8 mouse cellular contexts compared by ENCODE assay signal in genomic region chr12:4769333-4769723, GRCm38 (mm10). TPM values are rescaled to one million over a fixed set of nuclear protein-coding genes. Genes with fewer than 3 reads are reported as not detected.
DNase-seq lines count a peak whose midpoint lies in the region; ATAC-seq lines count a peak whose summit lies in the region.

No protein-coding gene starts in this region.

- no peaks in the 10 kb centered on the region for H3K36me3 ChIP-seq in heart, embryonic 13.5 days
- no peaks in the 10 kb centered on the region for H3K36me3 ChIP-seq in hindbrain, embryonic 11.5 days (ENCODE audit: control insufficient read depth, insufficient read depth, low read length)
- H3K36me3 ChIP-seq in megakaryocyte, embryonic 14.5 days (replicated peaks; ENCODE audit: low read length), result peaks cover 4% of the 10 kb centered on the region

- no peaks in the 10 kb centered on the region for H3K27me3 ChIP-seq in heart, embryonic 13.5 days (replicated peaks)
- H3K27me3 ChIP-seq in hindbrain, embryonic 11.5 days (ENCODE audit: control insufficient read depth, insufficient read depth, low read length), result no peaks in the 10 kb centered on the region
- H3K27me3 ChIP-seq in megakaryocyte, embryonic 14.5 days (replicated peaks), result no peaks in the 10 kb centered on the region

- H3K4me1 ChIP-seq in heart, embryonic 13.5 days, result peaks cover 5% of the 10 kb centered on the region
- no peaks in the 10 kb centered on the region for H3K4me1 ChIP-seq in hindbrain, embryonic 11.5 days (replicated peaks; ENCODE audit: control insufficient read depth, insufficient read depth, low read length)
- H3K4me1 ChIP-seq in megakaryocyte, embryonic 14.5 days, result peaks cover 27% of the 10 kb centered on the region

- intact Hi-C loops in heart, postnatal 25 days (cut with DNase I), result loop anchor here (5.0 kb wide), 2 partner anchors 148 to 197 kb away; partner anchors contain the start of gene Atad2b

- no peak for DNase-seq in heart, postnatal 25 days (ENCODE audit: low spot score)
- no peak for DNase-seq in hindbrain, embryonic 11.5 days (ENCODE audit: low spot score)
- no peak for DNase-seq in right cerebral cortex, postnatal 14 days
- no peak for DNase-seq in left cerebral cortex, adult 9 months (ENCODE audit: low spot score in 2 of 2)
- no peak for DNase-seq in ovary, postnatal 10 days (ENCODE audit: low spot score)

- H3K4me2 ChIP-seq in heart, embryonic 13.5 days, result peak overlapping the region; percentile 78
- peak overlapping the region; percentile 54 for H3K4me2 ChIP-seq in hindbrain, embryonic 11.5 days (replicated peaks; ENCODE audit: low read depth, low read length)

- WGBS in heart, embryonic 13.5 days, result 19% methylated on average over 13 of the region's 13 CpGs
- 21% methylated on average over 13 of the region's 13 CpGs for WGBS in hindbrain, embryonic 11.5 days

- H3K27ac ChIP-seq in heart, embryonic 13.5 days (replicated peaks), result peak overlapping the region; percentile 84
- H3K27ac ChIP-seq in hindbrain, embryonic 11.5 days (ENCODE audit: low read depth, low read length), result peak overlapping the region; percentile 89

- H3K9me3 ChIP-seq in heart, embryonic 13.5 days, result no peaks in the 10 kb centered on the region
- H3K9me3 ChIP-seq in hindbrain, embryonic 11.5 days (ENCODE audit: control insufficient read depth, low read length), result no peaks in the 10 kb centered on the region
- H3K9me3 ChIP-seq in megakaryocyte, embryonic 14.5 days, result peaks cover 3% of the 10 kb centered on the region; the same call in 1 of the 2 replicates

- H3K4me3 ChIP-seq in heart, embryonic 13.5 days, result peak overlapping the region; percentile 66
- H3K4me3 ChIP-seq in hindbrain, embryonic 11.5 days (ENCODE audit: low read depth, low read length), result peak overlapping the region; percentile 57
- H3K4me3 ChIP-seq in megakaryocyte, embryonic 14.5 days (replicated peaks), result peak overlapping the region; percentile 98

- H3K9ac ChIP-seq in heart, embryonic 13.5 days, result peak overlapping the region; percentile 86
- H3K9ac ChIP-seq in hindbrain, embryonic 11.5 days (ENCODE audit: low read depth, low read length), result peak overlapping the region; percentile 91

- ATAC-seq in heart, embryonic 13.5 days (ENCODE audit: extremely low read depth, insufficient number of reproducible peaks, low FRiP score, low TSS enrichment), result peak; percentile 11; the same call in 1 of the 2 replicates
- peak; percentile 12 for ATAC-seq in activated CD4-positive, CD25-positive, alpha-beta regulatory T cell, adult 4 months
- no peak for ATAC-seq in hindbrain, embryonic 11.5 days (ENCODE audit: low FRiP score)

RNA-seq across cellular contexts. Expression of gene Fam228b, which starts 0.3 kb away (rescaled TPM):
- polyA plus RNA-seq in heart, embryonic 13.5 days (2015; fragmentation: Nextera tagmentation; extraction: Ambion mirVana), result 2.8 TPM in 2 replicates
- 1 to 10 TPM; 2.5 TPM for total RNA-seq in heart, postnatal 25 days (2021)
- not detected for polyA plus RNA-seq in activated CD4-positive, CD25-positive, alpha-beta regulatory T cell, adult 4 months (2017; shearing (Covaris generic))
- polyA plus RNA-seq in hindbrain, embryonic 11.5 days (2014; fragmentation: Nextera tagmentation; extraction: Ambion mirVana), result 2.9 and 3.0 TPM in 2 replicates
- polyA plus RNA-seq in megakaryocyte, embryonic 14.5 days (2012; ENCODE audit: insufficient read depth, low replicate concordance), result 1.2 TPM in 1 of 2 replicates, not detected in the other

RNA-seq across cellular contexts. Expression of gene Pfn4, which starts 0.5 kb away (rescaled TPM):
- 1.5 and 2.0 TPM in 2 replicates for polyA plus RNA-seq in heart, embryonic 13.5 days (2015; fragmentation: Nextera tagmentation; extraction: Ambion mirVana)
- total RNA-seq in heart, postnatal 25 days (2021), result 1 to 10 TPM; 1.9 to 2.2 TPM
- not detected for polyA plus RNA-seq in activated CD4-positive, CD25-positive, alpha-beta regulatory T cell, adult 4 months (2017; shearing (Covaris generic))
- 5.3 and 8.4 TPM in 2 replicates for polyA plus RNA-seq in hindbrain, embryonic 11.5 days (2014; fragmentation: Nextera tagmentation; extraction: Ambion mirVana)
- polyA plus RNA-seq in megakaryocyte, embryonic 14.5 days (2012; ENCODE audit: insufficient read depth, low replicate concordance), result 0.40 TPM in 1 of 2 replicates, not detected in the other

RNA-seq across cellular contexts. Expression of gene Fam228a, which starts 31.1 kb away (rescaled TPM):
- polyA plus RNA-seq in heart, embryonic 13.5 days (2015; fragmentation: Nextera tagmentation; extraction: Ambion mirVana), result 0.13 TPM in 1 of 2 replicates, not detected in the other
- under 1 TPM in 1 of 2 experiments, not detected in 1; 0.08 TPM for total RNA-seq in heart, postnatal 25 days (2021)
- polyA plus RNA-seq in activated CD4-positive, CD25-positive, alpha-beta regulatory T cell, adult 4 months (2017; shearing (Covaris generic)), result not detected
- 0.13 and 1.4 TPM in 2 replicates for polyA plus RNA-seq in hindbrain, embryonic 11.5 days (2014; fragmentation: Nextera tagmentation; extraction: Ambion mirVana)
- not detected in 2 replicates for polyA plus RNA-seq in megakaryocyte, embryonic 14.5 days (2012; ENCODE audit: insufficient read depth, low replicate concordance)

RNA-seq across cellular contexts. Expression of gene Sf3b6, which starts 48.0 kb away (rescaled TPM):
- polyA plus RNA-seq in heart, embryonic 13.5 days (2015; fragmentation: Nextera tagmentation; extraction: Ambion mirVana), result 96.1 and 117 TPM in 2 replicates
- 10 to 100 TPM; 44.2 to 51.2 TPM for total RNA-seq in heart, postnatal 25 days (2021)
- 100 to 1,000 TPM; 295 to 357 TPM for polyA plus RNA-seq in activated CD4-positive, CD25-positive, alpha-beta regulatory T cell, adult 4 months (2017; shearing (Covaris generic))
- 354 and 386 TPM in 2 replicates for polyA plus RNA-seq in hindbrain, embryonic 11.5 days (2014; fragmentation: Nextera tagmentation; extraction: Ambion mirVana)
- polyA plus RNA-seq in megakaryocyte, embryonic 14.5 days (2012; ENCODE audit: insufficient read depth, low replicate concordance), result 15.8 TPM in 1 of 2 replicates, not detected in the other
